Mouse (Mus musculus) MEL (cell line): ENCODE data around the gene Tomm34.

ENCODE experiments used
- CHD1 ChIP-seq: IDR thresholded peaks from 2 replicates; pipeline ENCODE4 v1.6.1; 2012; ENCODE audit warnings: low read depth, mild to moderate bottlenecking, inconsistent platforms, low read length, improper control_type of control experiment
- CTCF ChIP-seq, 3 experiments: IDR thresholded peaks in 2 of 3; conservative IDR thresholded peaks in 1 of 3; 2 replicates each; pipeline ENCODE4 v1.5.1; 2011 to 2012; ENCODE audit warnings: low read length in 3 of 3, low read depth in 2 of 3, mild to moderate bottlenecking in 2 of 3, improper control_type of control experiment in 1 of 3, inconsistent platforms in 1 of 3, mixed read lengths in 1 of 3, moderate library complexity in 1 of 3; ENCODE audit not compliant: control insufficient read depth in 1 of 3, insufficient read depth in 1 of 3, poor library complexity in 1 of 3, severe bottlenecking in 1 of 3
- ELF1 ChIP-seq: IDR thresholded peaks from 2 replicates; pipeline ENCODE4 v1.6.1; 2014; ENCODE audit warnings: low read depth, mild to moderate bottlenecking, inconsistent platforms, low read length, improper control_type of control experiment, moderate library complexity
- GATA1 ChIP-seq: IDR thresholded peaks from 2 replicates; pipeline ENCODE4 v1.6.1; 2011; ENCODE audit warnings: low read depth, low read length, improper control_type of control experiment
- HCFC1 ChIP-seq: IDR thresholded peaks from 2 replicates; pipeline ENCODE4 v1.6.1; 2012; ENCODE audit warnings: low read depth, mild to moderate bottlenecking, inconsistent platforms, low read length, improper control_type of control experiment, moderate library complexity
- JUND ChIP-seq: IDR thresholded peaks from 2 replicates; pipeline ENCODE4 v1.6.1; 2011; ENCODE audit warnings: low read depth, mild to moderate bottlenecking, improper control_type of control experiment, low read length
- KAT2A ChIP-seq: conservative IDR thresholded peaks from 2 replicates; pipeline ENCODE4 v1.6.1; 2012; ENCODE audit warnings: low read depth, low read length, improper control_type of control experiment, inconsistent platforms
- MAZ ChIP-seq: IDR thresholded peaks from 2 replicates; pipeline ENCODE4 v1.6.1; 2012; ENCODE audit warnings: low read depth, mild to moderate bottlenecking, inconsistent platforms, low read length, improper control_type of control experiment
- MEF2A ChIP-seq: IDR thresholded peaks from 2 replicates; pipeline ENCODE4 v1.6.1; 2014; ENCODE audit warnings: low read depth, mild to moderate bottlenecking, inconsistent platforms, low read length, improper control_type of control experiment; ENCODE audit not compliant: poor library complexity, insufficient replicate concordance, severe bottlenecking; ENCODE audit errors: extremely low read depth
- POLR2A ChIP-seq, 2 experiments: IDR thresholded peaks; 2 replicates each; pipeline ENCODE4 v1.6.1; 2011 to 2012; ENCODE audit warnings: low read length in 2 of 2, mild to moderate bottlenecking in 2 of 2, control low read depth in 1 of 2, improper control_type of control experiment in 1 of 2, low read depth in 1 of 2, moderate library complexity in 1 of 2; ENCODE audit not compliant: control insufficient read depth in 1 of 2, insufficient read depth in 1 of 2, poor library complexity in 1 of 2
- POLR2AphosphoS5 ChIP-seq: IDR thresholded peaks from 2 replicates; pipeline ENCODE4 v1.6.1; 2012; ENCODE audit warnings: low read depth, borderline replicate concordance, mild to moderate bottlenecking, inconsistent platforms, low read length, moderate library complexity, mixed read lengths
- ZNF384 ChIP-seq: IDR thresholded peaks from 2 replicates; pipeline ENCODE4 v1.6.1; 2012; ENCODE audit warnings: low read depth, mild to moderate bottlenecking, inconsistent platforms, low read length, improper control_type of control experiment

GRCm38 (mm10) chr2:164103501-164103900, 32.5 kb upstream of the Tomm34 start:
- TF ChIP-seq CTCF (IDR thresholded peaks at IDR 0.05 in 2 of 3, conservative IDR thresholded peaks at IDR 0.05 in 1 of 3; ENCODE audit: control insufficient read depth in 1 of 3, insufficient read depth in 1 of 3, low read depth in 2 of 3, low read length in 3 of 3, poor library complexity in 1 of 3, severe bottlenecking in 1 of 3) (peak; percentile 82 to 84 (median 83)), POLR2A (IDR thresholded peaks at IDR 0.05; ENCODE audit: control insufficient read depth in 1 of 2, insufficient read depth in 1 of 2, low read depth in 1 of 2, low read length in 2 of 2, poor library complexity in 1 of 2) (no peak), HCFC1 (no peak), GATA1 (no peak), POLR2AphosphoS5 (no peak), JUND (no peak), MAZ (no peak), ZNF384 (no peak), KAT2A (no peak), MEF2A (no peak), ELF1 (no peak), CHD1 (no peak)
